7 mouse cellular contexts compared by ENCODE assay signal in the genomic region with DNA sequence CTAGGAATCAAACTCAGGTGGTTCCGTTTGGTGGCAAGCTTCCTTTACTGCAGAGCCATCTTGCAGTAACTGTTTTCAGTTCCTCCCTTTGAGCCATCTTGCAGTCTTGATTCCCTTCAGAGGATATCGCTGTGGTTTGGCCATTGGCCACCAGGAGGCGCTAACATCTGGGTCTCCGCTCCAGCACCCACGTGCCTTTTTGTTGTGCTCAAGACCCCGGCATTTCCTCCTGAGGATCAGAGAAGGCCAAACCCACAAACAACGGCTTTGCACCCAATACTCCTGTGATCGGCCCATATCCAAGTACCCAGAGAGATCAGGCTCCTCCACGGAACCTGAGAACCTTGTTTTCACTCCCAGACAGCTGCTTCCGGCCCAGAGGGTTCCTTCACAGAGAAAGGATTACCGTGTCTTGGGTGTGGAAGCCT. TPM values are rescaled to one million over a fixed set of nuclear protein-coding genes. Genes with fewer than 3 reads are reported as not detected.
DNase-seq lines count a peak whose midpoint lies in the region; ATAC-seq lines count a peak whose summit lies in the region.

No protein-coding gene starts in this region.

- WGBS in embryonic facial prominence, embryonic 11.5 days, result 10% methylated on average over 11 of the region's 11 CpGs
- 10% methylated on average over 11 of the region's 11 CpGs for WGBS in limb, embryonic 11.5 days
- WGBS in midbrain, embryonic 13.5 days, result 12% methylated on average over 11 of the region's 11 CpGs

- H3K27me3 ChIP-seq in embryonic facial prominence, embryonic 11.5 days (ENCODE audit: control insufficient read depth, insufficient read depth, low read length), result no peaks in the 10 kb centered on the region
- no peaks in the 10 kb centered on the region for H3K27me3 ChIP-seq in limb, embryonic 11.5 days (ENCODE audit: control insufficient read depth, insufficient read depth, low read length)
- no peaks in the 10 kb centered on the region for H3K27me3 ChIP-seq in midbrain, embryonic 13.5 days

- no peak overlapping the region for H3K4me3 ChIP-seq in embryonic facial prominence, embryonic 11.5 days (ENCODE audit: low read depth, low read length)
- H3K4me3 ChIP-seq in limb, embryonic 11.5 days (ENCODE audit: low read depth, low read length), result no peak overlapping the region
- H3K4me3 ChIP-seq in midbrain, embryonic 13.5 days (replicated peaks), result no peak overlapping the region

- H3K9ac ChIP-seq in embryonic facial prominence, embryonic 11.5 days (replicated peaks; ENCODE audit: low read length), result no peak overlapping the region
- H3K9ac ChIP-seq in limb, embryonic 11.5 days (ENCODE audit: low read length), result peak overlapping the region; percentile 43; the same call in 1 of the 2 replicates
- H3K9ac ChIP-seq in midbrain, embryonic 13.5 days (replicated peaks), result no peak overlapping the region

- no peak overlapping the region for H3K27ac ChIP-seq in embryonic facial prominence, embryonic 11.5 days (replicated peaks; ENCODE audit: low read depth, low read length)
- H3K27ac ChIP-seq in limb, embryonic 11.5 days (replicated peaks; ENCODE audit: low read depth, low read length), result no peak overlapping the region
- H3K27ac ChIP-seq in midbrain, embryonic 13.5 days, result no peak overlapping the region

- peak overlapping the region; percentile 29 for H3K4me2 ChIP-seq in embryonic facial prominence, embryonic 11.5 days (ENCODE audit: low read depth, low read length)
- H3K4me2 ChIP-seq in limb, embryonic 11.5 days (ENCODE audit: low read depth, severe bottlenecking), result peak overlapping the region; percentile 39; the same call in 1 of the 2 replicates
- 0 out of 2 replicates have a peak overlapping the region, but pooled peaks have one; percentile 23 for H3K4me2 ChIP-seq in midbrain, embryonic 13.5 days (replicated peaks)

- H3K36me3 ChIP-seq in embryonic facial prominence, embryonic 11.5 days (replicated peaks; ENCODE audit: control insufficient read depth, insufficient read depth, low read depth, low read length), result no peaks in the 10 kb centered on the region
- no peaks in the 10 kb centered on the region for H3K36me3 ChIP-seq in limb, embryonic 11.5 days (ENCODE audit: control insufficient read depth, insufficient read depth, low read length)
- H3K36me3 ChIP-seq in midbrain, embryonic 13.5 days, result peaks cover 4% of the 10 kb centered on the region; the same call in 1 of the 2 replicates

- no peaks in the 10 kb centered on the region for H3K4me1 ChIP-seq in embryonic facial prominence, embryonic 11.5 days (ENCODE audit: control insufficient read depth, insufficient read depth, low read length)
- H3K4me1 ChIP-seq in limb, embryonic 11.5 days (ENCODE audit: control insufficient read depth, insufficient read depth, low read length), result no peaks in the 10 kb centered on the region
- 0 out of 2 replicates have a peak, but pooled peaks cover 6% of the 10 kb centered on the region for H3K4me1 ChIP-seq in midbrain, embryonic 13.5 days (replicated peaks)

- ATAC-seq in embryonic facial prominence, embryonic 11.5 days (replicated peaks; ENCODE audit: insufficient number of reproducible peaks, low FRiP score, low TSS enrichment, low read depth), result 0 out of 2 replicates have a peak, but pooled peaks have one; percentile 17
- ATAC-seq in limb, embryonic 11.5 days (ENCODE audit: insufficient number of reproducible peaks, low FRiP score, low TSS enrichment, low read depth), result 0 out of 2 replicates have a peak, but pooled peaks have one; percentile 15
- 0 out of 2 replicates have a peak, but pooled peaks have one; percentile 37 for ATAC-seq in midbrain, embryonic 13.5 days

- peak; percentile 94 for DNase-seq in adrenal gland, postnatal 10 days
- peak; percentile 94 for DNase-seq in embryonic facial prominence, embryonic 11.5 days (ENCODE audit: low spot score)
- peak; percentile 98 for DNase-seq in heart, adult 11 months
- DNase-seq in kidney, adult 11 months, result peak; percentile 79
- DNase-seq in limb, embryonic 11.5 days (ENCODE audit: low spot score), result peak; percentile 95
- peak; percentile 83 to 92 for DNase-seq in spleen, adult 18-20 months

- no peaks in the 10 kb centered on the region for H3K9me3 ChIP-seq in embryonic facial prominence, embryonic 11.5 days (replicated peaks; ENCODE audit: control insufficient read depth, low read length)
- H3K9me3 ChIP-seq in limb, embryonic 11.5 days (ENCODE audit: control insufficient read depth, low read length), result no peaks in the 10 kb centered on the region
- no peaks in the 10 kb centered on the region for H3K9me3 ChIP-seq in midbrain, embryonic 13.5 days

RNA-seq across cellular contexts. Expression of gene Mapkapk5, which starts 18.8 kb away (rescaled TPM):
- total RNA-seq in adrenal gland, postnatal 10 days (2021), result 10 to 100 TPM; 82.2 to 90.6 TPM
- 55.8 and 57.1 TPM in 2 replicates for polyA plus RNA-seq in embryonic facial prominence, embryonic 11.5 days (2014; fragmentation: Nextera tagmentation; extraction: Ambion mirVana)
- 54.5 and 57.9 TPM in 2 replicates for polyA plus RNA-seq in limb, embryonic 11.5 days (2014; fragmentation: Nextera tagmentation; extraction: Ambion mirVana)
- 55.5 and 60.5 TPM in 2 replicates for polyA plus RNA-seq in midbrain, embryonic 13.5 days (2015; fragmentation: Nextera tagmentation; extraction: Ambion mirVana)

RNA-seq across cellular contexts. Expression of gene Adam1a, which starts 19.2 kb away (rescaled TPM):
- 1 to 10 TPM; 4.1 to 4.7 TPM for total RNA-seq in adrenal gland, postnatal 10 days (2021)
- polyA plus RNA-seq in embryonic facial prominence, embryonic 11.5 days (2014; fragmentation: Nextera tagmentation; extraction: Ambion mirVana), result 1.5 TPM in 2 replicates
- 2.2 and 2.3 TPM in 2 replicates for polyA plus RNA-seq in limb, embryonic 11.5 days (2014; fragmentation: Nextera tagmentation; extraction: Ambion mirVana)
- 4.9 TPM in 2 replicates for polyA plus RNA-seq in midbrain, embryonic 13.5 days (2015; fragmentation: Nextera tagmentation; extraction: Ambion mirVana)

RNA-seq across cellular contexts. Expression of gene Gm42878, which starts 19.2 kb away (rescaled TPM):
- under 1 TPM in 1 of 2 experiments, not detected in 1; 1.00 TPM for total RNA-seq in adrenal gland, postnatal 10 days (2021)
- polyA plus RNA-seq in embryonic facial prominence, embryonic 11.5 days (2014; fragmentation: Nextera tagmentation; extraction: Ambion mirVana), result not detected in 2 replicates
- polyA plus RNA-seq in limb, embryonic 11.5 days (2014; fragmentation: Nextera tagmentation; extraction: Ambion mirVana), result not detected in 2 replicates
- not detected in 2 replicates for polyA plus RNA-seq in midbrain, embryonic 13.5 days (2015; fragmentation: Nextera tagmentation; extraction: Ambion mirVana)

RNA-seq across cellular contexts. Expression of gene Aldh2, which starts 29.1 kb away (rescaled TPM):
- total RNA-seq in adrenal gland, postnatal 10 days (2021), result 100 to 1,000 TPM; 712 to 837 TPM
- polyA plus RNA-seq in embryonic facial prominence, embryonic 11.5 days (2014; fragmentation: Nextera tagmentation; extraction: Ambion mirVana), result 84.4 and 88.8 TPM in 2 replicates
- 80.1 and 111 TPM in 2 replicates for polyA plus RNA-seq in limb, embryonic 11.5 days (2014; fragmentation: Nextera tagmentation; extraction: Ambion mirVana)
- 91.9 and 92.3 TPM in 2 replicates for polyA plus RNA-seq in midbrain, embryonic 13.5 days (2015; fragmentation: Nextera tagmentation; extraction: Ambion mirVana)

RNA-seq across cellular contexts. Expression of gene Acad12, which starts 54.3 kb away (rescaled TPM):
- 10 to 100 TPM; 20.1 to 24.0 TPM for total RNA-seq in adrenal gland, postnatal 10 days (2021)
- polyA plus RNA-seq in embryonic facial prominence, embryonic 11.5 days (2014; fragmentation: Nextera tagmentation; extraction: Ambion mirVana), result 1.5 and 1.8 TPM in 2 replicates
- 2.5 and 3.0 TPM in 2 replicates for polyA plus RNA-seq in limb, embryonic 11.5 days (2014; fragmentation: Nextera tagmentation; extraction: Ambion mirVana)
- 1.2 and 1.3 TPM in 2 replicates for polyA plus RNA-seq in midbrain, embryonic 13.5 days (2015; fragmentation: Nextera tagmentation; extraction: Ambion mirVana)
